Mouse (Mus musculus) liver, adult 2 months (tissue): ENCODE measurements around the gene Pbsn.

Source experiments
- CTCF ChIP-seq: fragments of 200-500 bp; IDR thresholded peaks from 2 replicates; pipeline ENCODE4 v1.5.1; 2011; ENCODE audit warnings: low read depth, low read length, control low read depth
- POLR2A ChIP-seq: fragments of 200-500 bp; IDR thresholded peaks from 2 replicates; pipeline ENCODE4 v1.6.1; 2011; ENCODE audit warnings: low read length, control low read depth; ENCODE audit not compliant: insufficient read depth; ENCODE audit errors: extremely low read depth

- no peak for TF ChIP-seq CTCF
- TF ChIP-seq POLR2A: no peak
These were observed 64.7 kb downstream of the Pbsn start for GRCm38 (mm10) chrX:77788675-77789074.
